Mouse (Mus musculus) cerebellum, postnatal 4 days (tissue): ENCODE measurements at regions not wholly inside any gene's neighbourhood (a gene's known extent, or its start where the extent isn't known, plus 50 kb on each side); places are given as distances from the start of the nearest gene placed in this dataset.

Experiments used
- DNase-seq, 2 experiments: peaks; one replicate each; pipeline ENCODE4 v3.0.0; 2022; ENCODE audit warnings: low spot score in 2 of 2, mixed read lengths in 1 of 2

DNA sequence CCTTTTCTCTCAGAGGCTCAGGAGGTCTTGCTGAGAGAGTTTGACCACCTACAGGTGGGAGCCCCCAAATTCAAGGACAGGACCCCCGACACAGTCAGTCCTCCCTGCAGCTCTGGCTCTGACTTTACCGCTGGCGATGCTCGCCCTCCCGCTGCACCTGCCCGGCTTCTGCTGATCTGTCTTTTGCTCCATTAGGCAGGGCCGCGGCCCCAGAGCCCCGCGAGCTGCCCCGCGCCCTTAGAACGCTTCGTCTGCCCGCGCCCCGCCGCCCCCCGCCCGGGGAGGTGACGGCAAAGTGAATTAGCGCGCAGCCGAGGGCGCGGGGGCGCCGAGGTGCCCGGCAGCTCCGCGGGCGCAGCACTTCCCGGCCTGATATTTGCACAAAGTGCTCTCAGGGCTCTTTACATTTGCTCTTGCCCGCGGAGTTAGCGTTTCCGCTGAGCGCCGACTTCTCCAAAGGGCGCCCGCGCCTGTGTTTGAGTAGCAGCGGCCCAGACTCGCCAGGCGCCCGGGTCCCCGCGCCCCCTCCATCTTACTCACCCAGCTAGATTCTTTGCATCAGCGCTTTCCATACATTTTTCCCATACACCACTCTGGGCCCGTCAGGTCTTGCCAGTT is 260.7 kb upstream of the 4930535I16Rik start:
- no peak for DNase-seq

GRCm38 (mm10) chr4:124175531-124175930 is 257.7 kb upstream of the 4930535I16Rik start:
- DNase-seq: no peak

GRCm38 (mm10) chr4:124154627-124155026 is 236.8 kb upstream of the 4930535I16Rik start:
- DNase-seq: no peak

DNA sequence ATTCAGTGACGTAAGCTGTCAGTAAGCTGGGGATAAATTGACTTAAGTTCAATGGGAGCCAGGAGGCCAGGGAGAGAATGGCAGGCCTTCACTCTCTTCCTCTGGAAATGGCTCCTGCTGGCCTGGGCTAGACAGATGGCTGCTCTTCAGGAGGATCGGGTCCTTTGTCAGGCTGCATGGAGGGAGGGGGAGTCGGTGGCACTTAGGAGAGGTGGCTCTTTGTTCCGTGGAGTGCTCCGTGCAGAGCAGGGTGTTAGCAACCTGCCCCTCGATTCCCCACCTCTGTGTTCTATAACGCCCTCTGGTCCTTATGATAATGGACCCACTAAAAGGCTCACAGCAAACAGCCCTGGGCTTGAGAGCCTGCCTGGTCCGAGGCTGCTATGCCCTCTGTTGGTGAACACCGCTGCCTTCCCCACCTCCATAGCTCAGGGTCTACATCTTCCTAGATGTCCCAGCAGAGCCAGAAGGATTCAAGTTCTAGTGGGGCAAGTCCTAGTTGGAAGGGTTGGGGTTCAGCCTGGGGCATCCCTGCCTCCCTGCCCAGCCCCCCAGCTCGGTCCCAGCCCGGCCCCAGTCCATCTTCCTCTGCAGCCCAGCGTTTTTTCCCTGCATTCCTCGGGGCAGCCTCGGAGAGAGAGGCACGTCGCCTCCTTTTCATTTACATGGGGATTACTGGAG is 232.1 kb upstream of the 4930535I16Rik start:
- no peak for DNase-seq

GRCm38 (mm10) chr4:124149037-124149436 is 231.2 kb upstream of the 4930535I16Rik start:
- no peak for DNase-seq

DNA sequence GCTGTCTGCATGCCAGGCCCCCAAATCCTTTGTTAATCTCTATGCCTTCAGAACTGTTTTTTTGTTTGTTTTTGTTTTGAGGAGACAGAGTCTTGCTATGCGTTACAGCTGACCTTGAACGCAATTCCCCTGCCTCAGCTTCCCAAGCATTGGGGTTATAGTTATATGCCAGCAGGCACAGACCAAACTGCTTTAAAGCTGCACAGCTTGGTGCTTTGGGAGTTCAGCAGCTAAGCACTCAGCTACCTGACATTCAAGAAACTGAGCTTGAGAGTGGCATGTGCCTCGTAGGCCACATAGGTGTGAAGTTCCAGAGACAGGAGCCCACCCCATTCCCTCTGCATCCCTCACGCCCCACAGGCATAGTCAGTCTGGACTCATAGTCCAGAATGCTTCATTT is 229.5 kb upstream of the 4930535I16Rik start:
- no peak for DNase-seq

DNA sequence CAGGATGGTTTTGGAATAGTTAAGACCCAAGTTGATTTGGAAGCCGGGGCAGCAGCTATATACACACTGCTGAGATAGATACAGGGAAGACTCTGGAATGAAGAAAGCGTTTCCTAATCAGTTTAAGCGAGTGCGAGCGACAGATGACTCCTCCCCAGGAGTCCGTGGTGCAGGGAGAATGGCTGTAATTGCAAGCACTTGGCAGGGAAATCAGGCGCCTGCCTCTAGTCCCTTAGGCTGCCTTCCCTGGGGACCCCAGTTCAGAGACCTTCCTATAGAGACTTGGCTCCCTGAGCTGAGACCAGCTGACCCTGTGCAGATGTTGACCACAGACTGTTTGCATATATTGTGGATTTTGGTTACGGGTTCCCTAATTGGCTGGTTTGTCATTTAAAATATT is 228.3 kb upstream of the 4930535I16Rik start:
- DNase-seq: peak in 1 of 2 experiments; percentile 30

DNA sequence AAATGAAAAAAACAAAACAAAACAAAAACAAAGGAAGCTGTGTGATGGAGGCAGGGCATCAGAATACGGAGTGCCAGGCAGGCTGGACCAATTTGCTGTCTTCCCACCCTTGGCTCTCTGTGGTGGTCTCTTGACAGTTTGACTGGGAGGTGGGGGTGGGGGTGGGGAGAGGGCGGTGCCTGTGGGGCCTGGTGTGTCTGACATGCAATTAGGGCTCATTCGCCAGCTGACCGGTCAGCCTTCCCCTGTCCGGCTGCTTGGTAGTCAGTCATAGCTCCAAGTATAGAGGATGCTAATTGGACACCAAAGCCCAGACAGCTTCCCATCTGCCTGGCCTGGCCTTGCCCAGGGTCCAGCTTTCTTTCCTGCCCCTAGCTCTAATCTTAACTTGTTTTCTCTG is 225.8 kb upstream of the 4930535I16Rik start:
- no peak for DNase-seq

GRCm38 (mm10) chr4:124143226-124143625 is 225.4 kb upstream of the 4930535I16Rik start:
- DNase-seq: no peak

- DNase-seq: peak; percentile 86 to 94
Measured at GRCm38 (mm10) chr4:124142083-124142482, 224.3 kb upstream of the 4930535I16Rik start.

GRCm38 (mm10) chr4:124135165-124135470 is 217.3 kb upstream of the 4930535I16Rik start:
- peak in 1 of 2 experiments; percentile 17 for DNase-seq

DNA sequence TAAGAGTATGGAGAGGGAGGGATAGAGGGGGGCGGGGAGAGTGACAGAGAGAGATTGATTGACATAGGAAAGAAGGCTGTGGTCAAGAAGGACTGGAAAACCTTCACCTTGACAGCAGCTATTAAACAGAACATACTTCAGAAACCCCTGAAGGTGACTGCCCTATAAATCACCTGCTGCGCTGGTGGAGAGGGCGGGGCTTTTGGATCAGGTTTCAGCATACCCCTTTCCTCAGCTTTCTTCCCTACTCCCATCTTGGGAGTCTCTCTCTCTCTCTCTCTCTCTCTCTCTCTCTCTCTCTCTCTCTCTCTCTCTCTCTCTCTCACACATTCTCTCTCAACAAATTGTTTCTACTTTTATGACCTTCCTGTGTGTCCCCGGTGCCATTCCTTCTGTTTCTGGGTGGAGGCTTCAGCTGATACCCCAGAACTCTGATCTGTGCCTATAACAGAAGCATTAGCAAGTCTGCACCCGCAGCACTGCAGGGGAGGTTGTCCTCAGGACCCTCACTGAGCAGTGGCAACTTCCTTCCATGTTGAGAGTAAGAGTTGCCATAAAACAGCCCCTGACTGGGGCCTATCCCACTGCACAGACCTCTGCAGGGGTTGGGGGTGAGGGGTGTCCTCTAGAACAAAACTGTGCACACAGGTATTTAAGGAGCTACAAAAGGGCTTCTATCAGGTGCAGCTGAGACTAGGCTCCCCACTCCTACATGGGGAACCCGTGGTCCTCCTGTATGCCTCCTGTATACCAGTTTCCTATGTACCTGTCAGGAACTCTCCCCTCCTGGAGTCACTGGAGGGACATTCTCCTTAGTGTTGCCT is 216.7 kb upstream of the 4930535I16Rik start:
- DNase-seq: no peak

DNA sequence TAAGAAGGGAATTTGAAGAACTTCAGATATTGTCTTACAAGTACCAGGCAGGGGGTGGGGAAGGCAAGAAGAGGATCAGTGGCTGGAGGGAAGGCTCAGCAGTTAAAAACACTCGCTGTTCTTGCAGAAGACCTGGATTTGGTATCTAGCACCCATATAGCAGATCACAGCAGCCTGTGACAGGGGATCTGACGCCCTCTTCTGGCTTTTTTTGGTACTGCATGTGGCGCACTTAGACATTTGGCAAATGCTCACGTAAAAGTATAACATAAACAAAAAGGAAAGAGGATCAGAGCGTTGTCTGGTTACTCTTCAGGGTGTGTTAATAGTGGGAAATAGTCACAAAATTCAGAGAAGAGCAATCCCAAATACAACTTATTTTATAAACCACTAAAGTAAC is 213.1 kb upstream of the 4930535I16Rik start:
- no peak for DNase-seq

- DNase-seq: no peak
Measured at GRCm38 (mm10) chr4:124126258-124126657, 208.4 kb upstream of the 4930535I16Rik start.

GRCm38 (mm10) chr4:124120334-124120733 is 202.5 kb upstream of the 4930535I16Rik start:
- DNase-seq: no peak

DNA sequence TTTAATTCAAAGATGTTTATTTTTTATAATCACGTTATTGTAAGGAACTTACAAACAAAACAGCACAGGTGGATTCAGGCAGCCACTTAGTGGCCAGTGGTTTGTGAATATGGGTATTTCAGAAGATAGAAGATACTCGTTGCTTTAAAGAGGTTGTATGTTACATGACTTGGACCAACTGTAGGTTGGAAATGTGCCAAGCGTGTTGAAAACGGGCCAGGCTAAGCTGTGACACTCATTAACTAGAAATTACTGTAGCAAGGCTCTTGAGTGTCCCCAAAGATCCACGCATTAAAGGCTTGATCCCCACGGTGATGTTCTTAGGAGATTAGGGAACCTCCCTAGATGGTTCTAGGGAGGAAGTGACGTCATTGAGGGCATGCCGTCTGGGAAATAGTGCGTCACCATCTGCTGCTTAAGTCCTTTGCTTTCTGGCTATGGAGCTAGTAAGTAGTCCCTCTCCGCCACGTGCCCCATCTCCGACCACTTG is 196.1 kb upstream of the 4930535I16Rik start:
- peak in 1 of 2 experiments; percentile 34 for DNase-seq

DNA sequence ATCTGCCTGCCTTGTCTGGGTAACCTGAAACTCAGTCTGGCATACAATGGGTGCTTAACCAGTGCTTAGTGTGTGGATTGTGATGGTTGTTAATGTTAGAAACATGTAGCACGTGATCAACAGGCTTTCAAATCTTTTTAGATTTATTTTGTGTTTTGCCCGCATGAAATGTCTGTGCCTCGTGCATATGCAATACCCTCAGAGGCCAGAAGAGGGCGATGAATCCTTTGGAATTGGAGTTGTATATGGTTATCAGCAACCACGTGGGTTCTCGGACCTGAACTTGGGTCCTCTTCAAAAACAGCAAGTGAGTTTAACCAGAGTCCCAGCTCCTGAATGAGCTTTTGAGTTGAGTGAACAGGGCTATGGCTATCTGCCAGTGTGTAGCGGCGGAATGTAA is 192.9 kb upstream of the 4930535I16Rik start:
- DNase-seq: no peak

DNA sequence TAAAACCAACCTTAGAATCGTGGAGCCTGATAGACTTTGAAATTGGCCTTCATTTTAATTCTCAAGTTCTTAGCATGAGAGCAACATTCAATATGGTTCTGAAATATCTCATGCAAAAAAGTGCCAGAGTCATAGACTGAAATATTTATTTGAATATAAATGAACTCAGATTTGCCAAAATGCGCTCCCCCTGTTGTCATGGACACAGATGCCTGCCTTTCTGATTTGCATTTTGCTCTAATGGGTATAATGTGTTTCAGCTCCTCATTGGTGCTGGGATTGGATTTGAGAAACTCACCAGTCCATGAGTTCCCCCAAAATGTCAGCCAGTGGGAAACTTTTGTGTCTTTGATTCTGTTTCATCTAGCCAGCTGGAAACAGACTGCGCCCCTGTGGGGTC is 191.5 kb upstream of the 4930535I16Rik start:
- DNase-seq: no peak

GRCm38 (mm10) chr4:124102684-124103083 is 184.9 kb upstream of the 4930535I16Rik start:
- DNase-seq: no peak

GRCm38 (mm10) chr4:124086801-124087200 is 169.0 kb upstream of the 4930535I16Rik start:
- DNase-seq: no peak

DNA sequence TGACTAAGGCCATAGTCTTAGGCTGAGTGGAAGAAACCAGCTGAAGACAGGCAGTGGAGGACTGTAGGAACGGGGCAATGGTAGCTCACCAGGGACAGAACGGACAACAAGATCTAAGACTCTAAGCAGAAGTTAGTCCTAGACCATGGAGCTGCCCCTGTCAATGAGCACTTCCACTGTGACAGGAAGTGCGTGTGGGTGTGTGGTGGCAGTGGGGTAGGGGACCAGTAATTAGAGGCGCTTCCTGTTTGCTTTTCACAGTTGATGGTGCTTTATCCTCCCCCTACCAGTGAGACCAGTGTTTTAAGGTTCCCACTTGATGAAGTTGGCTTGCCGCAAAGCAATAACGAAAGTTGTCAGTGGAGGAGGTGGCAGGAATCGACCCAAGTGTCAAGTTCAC is 168.4 kb upstream of the 4930535I16Rik start:
- DNase-seq: no peak

DNA sequence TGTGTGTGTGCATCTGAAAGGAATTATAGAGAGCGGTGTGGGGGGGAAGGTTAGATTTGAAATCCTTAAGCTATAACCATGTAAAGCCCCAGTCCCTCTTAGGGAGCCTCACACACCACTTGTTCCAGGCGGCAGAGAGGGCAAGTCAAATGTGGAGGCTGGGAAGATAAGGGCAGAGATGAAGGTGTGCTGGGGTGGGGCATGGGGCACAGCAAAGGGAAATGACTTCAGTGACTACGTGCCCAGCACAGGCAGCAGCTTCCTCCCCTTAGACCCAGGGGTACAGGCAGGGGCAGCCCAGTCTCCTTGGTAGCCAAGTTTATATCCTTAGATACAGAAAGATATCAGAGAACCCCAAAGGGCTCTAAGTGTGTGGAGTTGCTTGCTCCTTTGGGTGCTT is 161.8 kb upstream of the 4930535I16Rik start:
- no peak for DNase-seq

DNA sequence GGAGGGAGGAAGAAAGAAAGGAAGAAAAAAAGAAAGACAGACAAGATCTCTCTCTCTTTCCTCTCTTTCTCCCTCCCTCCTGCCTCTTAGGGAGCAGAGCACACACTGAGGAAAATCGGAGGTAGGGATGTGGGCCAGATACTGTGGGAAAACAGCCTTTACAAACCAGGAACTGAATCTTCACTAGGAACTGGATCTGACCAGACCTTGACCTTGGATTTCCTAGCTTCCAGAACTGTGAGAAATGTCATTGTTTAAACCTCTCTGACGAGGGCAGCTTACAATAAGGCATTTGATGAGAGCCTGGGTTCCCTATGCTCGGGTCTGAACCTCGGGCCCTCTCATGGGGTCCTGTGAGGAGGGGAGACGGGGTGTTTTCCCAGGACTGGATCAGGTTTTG is 157.7 kb upstream of the 4930535I16Rik start:
- no peak for DNase-seq
